Mouse (Mus musculus): ENCODE measurements around the gene Ash1l. TPM values are rescaled to one million over a fixed set of nuclear protein-coding genes. Genes with fewer than 3 reads are reported as not detected.
A peak's percentile ranks its signal among the peaks of the same experiment; 100 is the strongest.
"Not testable (repeated sequence)": the region's sequence is repeated elsewhere in the genome, so short reads cannot be mapped to it uniquely, and the experiment has no call there.

The Ash1l gene
- polyA plus RNA-seq, 1 experiment from 2014 or later = 23.6 TPM

DNA sequence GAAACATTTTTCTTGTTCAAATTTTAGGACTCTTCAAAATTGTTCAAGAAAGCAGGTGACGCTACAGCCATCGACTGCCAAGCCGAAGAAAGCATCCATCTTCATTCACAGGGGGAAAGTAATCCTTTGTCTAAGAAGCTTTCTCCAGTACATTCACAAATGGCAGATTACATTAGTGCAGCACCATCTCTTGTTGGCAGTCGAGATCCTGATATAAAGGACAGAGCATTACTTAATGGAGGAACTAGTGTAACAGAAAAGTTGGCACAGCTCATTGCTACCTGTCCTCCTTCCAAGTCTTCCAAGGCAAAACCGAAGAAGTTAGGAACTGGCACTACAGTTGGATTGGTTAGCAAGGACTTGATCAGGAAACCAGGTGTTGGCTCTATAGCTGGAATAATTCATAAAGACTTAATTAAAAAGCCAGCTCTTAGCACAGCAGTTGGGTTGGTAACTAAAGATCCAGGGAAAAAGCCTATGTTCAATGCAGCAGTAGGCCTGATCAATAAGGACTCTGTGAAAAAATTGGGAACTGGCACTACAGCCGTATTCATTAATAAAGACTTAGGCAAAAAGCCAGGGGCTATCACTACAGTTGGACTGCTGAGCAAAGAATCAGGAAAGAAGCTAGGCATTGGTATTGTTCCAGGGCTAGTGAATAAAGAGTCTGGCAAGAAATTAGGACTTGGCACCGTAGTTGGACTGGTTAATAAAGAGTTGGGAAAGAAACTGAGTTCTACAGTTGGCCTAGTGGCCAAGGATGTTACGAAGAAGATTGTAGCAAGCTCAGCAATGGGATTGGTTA is 31.0 kb downstream of the Ash1l start:
- Histone ChIP-seq H3K27me3 (no peaks in the 10 kb centered on the region), H3K4me2 (no peak overlapping the region), H3K9ac (no peak overlapping the region), H3K4me1 (no peaks in the 10 kb centered on the region), H3K9me3 (no peaks in the 10 kb centered on the region), H3K36me3 (replicated peaks) (peaks cover 50% of the 10 kb centered on the region), H3K4me3 (replicated peaks) (no peak overlapping the region), H3K27ac (no peak overlapping the region)
- no peak for ATAC-seq (ENCODE audit: low FRiP score)
- WGBS = 88% methylated on average over 8 of the region's 8 CpGs

- Histone ChIP-seq H3K4me3 (replicated peaks) (no peak overlapping the region), H3K36me3 (replicated peaks) (peaks cover 48% of the 10 kb centered on the region), H3K27ac (0 out of 2 replicates have a peak overlapping the region, but pooled peaks have one; percentile 9), H3K9ac (no peak overlapping the region), H3K4me2 (no peak overlapping the region), H3K27me3 (no peaks in the 10 kb centered on the region), H3K9me3 (no peaks in the 10 kb centered on the region), H3K4me1 (no peaks in the 10 kb centered on the region)
- no peak for ATAC-seq (ENCODE audit: low FRiP score)
- WGBS = 39% methylated on average over 4 of the region's 4 CpGs
These were observed 33.5 kb downstream of the Ash1l start for GRCm38 (mm10) chr3:88983921-88984381.

DNA sequence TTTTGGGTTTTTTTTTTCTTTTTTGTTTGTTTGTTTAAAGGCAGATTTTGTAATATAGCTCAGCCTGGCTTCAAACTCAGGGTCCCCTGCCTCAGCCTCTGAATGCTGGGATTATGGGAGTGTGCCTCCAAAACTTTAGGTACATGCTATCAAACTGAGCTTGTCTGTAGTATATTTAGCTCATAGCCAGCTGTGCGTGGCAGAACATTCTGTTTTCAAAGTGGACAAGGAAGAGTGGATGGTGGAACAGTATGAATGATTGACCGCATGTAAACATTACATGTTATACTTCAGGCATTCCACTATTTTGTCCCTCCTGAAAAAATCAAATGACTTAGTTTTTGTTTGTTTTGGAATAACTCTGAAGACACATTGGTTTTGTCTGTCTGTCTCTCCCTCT is 42.4 kb downstream of the Ash1l start:
- ATAC-seq (ENCODE audit: low FRiP score) = no peak
- 98% methylated on average over 2 of the region's 2 CpGs for WGBS
- H3K27ac ChIP-seq = no peak overlapping the region

GRCm38 (mm10) chr3:89001536-89001935 is 51.1 kb downstream of the Ash1l start:
- 95% methylated on average over 7 of the region's 7 CpGs for WGBS

More for the DNA sequence above, 42.4 kb downstream of the Ash1l start:
- no peak overlapping the region for H3K4me2 ChIP-seq
- no peaks in the 10 kb centered on the region for H3K27me3 ChIP-seq
- H3K4me3 ChIP-seq (replicated peaks) = no peak overlapping the region
- no peaks in the 10 kb centered on the region for H3K4me1 ChIP-seq
- peaks cover 12% of the 10 kb centered on the region for H3K36me3 ChIP-seq (replicated peaks)
- no peak overlapping the region for H3K9ac ChIP-seq
- no peaks in the 10 kb centered on the region for H3K9me3 ChIP-seq

GRCm38 (mm10) chr3:89030896-89031295 is 80.5 kb downstream of the Ash1l start:
- H3K27me3 ChIP-seq; H3K4me2 ChIP-seq; H3K4me3 ChIP-seq (replicated peaks); H3K9ac ChIP-seq; ATAC-seq (ENCODE audit: low FRiP score); H3K4me1 ChIP-seq; H3K27ac ChIP-seq; H3K9me3 ChIP-seq: not testable (repeated sequence)
- 90% methylated on average over 5 of the region's 5 CpGs for WGBS
- H3K36me3 ChIP-seq (replicated peaks) = peaks cover 78% of the 10 kb centered on the region

More at GRCm38 (mm10) chr3:89001536-89001935, 51.1 kb downstream of the Ash1l start:
- no peak overlapping the region for H3K9ac ChIP-seq
- H3K4me3 ChIP-seq (replicated peaks) = no peak overlapping the region
- no peak for ATAC-seq (ENCODE audit: low FRiP score)
- no peak overlapping the region for H3K27ac ChIP-seq
- H3K27me3 ChIP-seq = no peaks in the 10 kb centered on the region
- H3K4me1 ChIP-seq = no peaks in the 10 kb centered on the region
- peaks cover 39% of the 10 kb centered on the region for H3K36me3 ChIP-seq (replicated peaks)
- no peak overlapping the region for H3K4me2 ChIP-seq
- H3K9me3 ChIP-seq = no peaks in the 10 kb centered on the region

DNA sequence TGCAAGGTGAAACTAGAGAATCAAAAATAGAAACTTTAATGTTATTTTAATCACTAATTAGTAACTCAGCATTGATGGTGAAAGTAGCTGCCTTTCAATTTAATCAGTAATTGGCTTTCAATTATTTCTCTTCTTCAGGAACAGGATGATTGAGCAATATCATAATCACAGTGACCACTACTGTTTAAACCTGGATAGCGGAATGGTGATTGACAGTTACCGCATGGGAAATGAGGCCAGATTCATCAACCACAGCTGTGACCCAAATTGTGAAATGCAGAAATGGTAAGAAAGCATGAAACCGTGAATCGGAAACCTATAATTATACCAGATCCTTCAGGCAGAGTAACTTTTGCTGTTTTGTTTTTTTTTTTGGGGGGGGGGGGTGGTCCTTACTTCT is 92.9 kb downstream of the Ash1l start:
- Histone ChIP-seq H3K9me3 (no peaks in the 10 kb centered on the region), H3K36me3 (replicated peaks) (peaks cover 66% of the 10 kb centered on the region), H3K27ac (no peak overlapping the region), H3K9ac (no peak overlapping the region), H3K4me3 (replicated peaks) (no peak overlapping the region), H3K4me1 (no peaks in the 10 kb centered on the region), H3K4me2 (no peak overlapping the region), H3K27me3 (no peaks in the 10 kb centered on the region)
- WGBS = 87% methylated on average over 4 of the region's 4 CpGs
- no peak for ATAC-seq (ENCODE audit: low FRiP score)

GRCm38 (mm10) chr3:89058361-89058760 is 107.9 kb downstream of the Ash1l start:
- no peak for ATAC-seq (ENCODE audit: low FRiP score)

DNA sequence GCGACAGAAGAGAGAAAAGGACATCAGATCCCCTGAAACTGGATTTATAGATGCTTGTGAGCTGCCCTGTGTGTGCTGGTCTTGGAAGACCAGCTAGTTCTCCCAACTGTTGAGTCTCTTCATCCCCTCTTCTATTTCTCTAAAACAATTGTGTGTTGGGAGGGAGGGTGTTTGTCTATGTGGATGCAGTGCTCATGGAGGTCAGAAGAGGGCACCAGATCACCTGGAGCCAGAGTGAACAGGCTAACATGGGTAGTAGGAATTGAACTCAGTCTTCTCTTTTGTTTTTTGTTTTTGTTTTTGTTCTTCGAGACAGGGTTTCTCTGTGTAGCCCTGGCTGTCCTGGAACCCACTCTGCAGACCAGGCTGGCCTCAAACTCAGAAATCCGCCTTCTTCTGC is 108.4 kb downstream of the Ash1l start:
- H3K27ac ChIP-seq = no peak overlapping the region
- H3K9me3 ChIP-seq = no peaks in the 10 kb centered on the region
- no peak for ATAC-seq (ENCODE audit: low FRiP score)
- H3K4me3 ChIP-seq (replicated peaks) = no peak overlapping the region
- no peaks in the 10 kb centered on the region for H3K27me3 ChIP-seq
- peaks cover 80% of the 10 kb centered on the region for H3K36me3 ChIP-seq (replicated peaks)
- 78% methylated on average over 3 of the region's 3 CpGs for WGBS
- H3K4me2 ChIP-seq = no peak overlapping the region
- H3K9ac ChIP-seq = no peak overlapping the region
- H3K4me1 ChIP-seq = no peaks in the 10 kb centered on the region

More at GRCm38 (mm10) chr3:89058361-89058760, 107.9 kb downstream of the Ash1l start:
- H3K9ac ChIP-seq = no peak overlapping the region
- H3K4me1 ChIP-seq = no peaks in the 10 kb centered on the region
- H3K4me2 ChIP-seq = no peak overlapping the region
- no peak overlapping the region for H3K4me3 ChIP-seq (replicated peaks)
- H3K27ac ChIP-seq = no peak overlapping the region
- H3K36me3 ChIP-seq (replicated peaks) = peaks cover 79% of the 10 kb centered on the region
- H3K9me3 ChIP-seq = no peaks in the 10 kb centered on the region
- WGBS = 95% methylated on average over 9 of the region's 9 CpGs
- H3K27me3 ChIP-seq = no peaks in the 10 kb centered on the region

DNA sequence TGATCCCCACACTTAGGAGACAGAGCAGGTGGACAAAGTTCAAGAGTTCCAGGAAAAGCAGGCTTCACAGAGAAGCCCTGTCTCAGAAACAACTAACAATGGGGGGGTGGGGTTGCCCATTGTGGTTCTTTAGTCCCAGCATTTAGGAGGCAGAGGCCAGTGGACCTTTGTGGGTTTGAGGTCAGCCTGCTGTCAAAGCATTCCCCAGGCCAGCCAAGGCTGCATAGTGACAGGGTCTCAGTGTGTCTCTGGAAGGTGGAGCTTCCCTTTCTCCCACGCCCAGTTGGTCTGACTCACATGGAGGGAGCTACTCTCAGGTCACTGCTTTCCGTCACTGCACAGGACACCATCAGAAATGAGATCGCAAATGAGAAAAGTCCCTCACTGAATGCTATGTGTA is 111.3 kb downstream of the Ash1l start:
- 59% methylated on average over 3 of the region's 3 CpGs for WGBS
- peaks cover 83% of the 10 kb centered on the region for H3K36me3 ChIP-seq (replicated peaks)

DNA sequence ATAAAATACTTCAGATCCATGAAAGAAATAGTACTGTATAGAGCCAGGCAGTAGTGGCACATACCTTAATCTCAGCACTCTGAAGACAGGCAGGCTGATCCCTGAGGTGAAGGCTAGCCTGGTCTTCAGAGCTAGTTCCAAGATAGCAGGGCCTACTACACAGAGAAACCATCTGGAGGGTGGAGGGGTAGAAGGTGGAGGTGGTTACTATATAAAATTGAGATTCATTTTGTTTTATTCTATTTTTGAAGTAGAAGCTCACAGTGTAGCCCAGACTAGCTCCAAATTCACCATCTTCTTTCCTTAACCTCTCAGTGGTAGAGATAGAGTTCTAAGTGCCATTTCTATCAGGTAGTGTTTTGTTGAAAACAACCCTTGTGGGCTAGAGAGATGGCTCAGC is 116.8 kb downstream of the Ash1l start:
- Histone ChIP-seq H3K4me3 (replicated peaks) (no peak overlapping the region), H3K9me3 (no peaks in the 10 kb centered on the region), H3K27me3 (no peaks in the 10 kb centered on the region), H3K4me1 (no peaks in the 10 kb centered on the region), H3K4me2 (no peak overlapping the region), H3K9ac (no peak overlapping the region), H3K27ac (no peak overlapping the region), H3K36me3 (replicated peaks) (peaks cover 93% of the 10 kb centered on the region)
- ATAC-seq (ENCODE audit: low FRiP score) = no peak

More for the DNA sequence above, 111.3 kb downstream of the Ash1l start:
- Histone ChIP-seq H3K27me3 (no peaks in the 10 kb centered on the region), H3K4me3 (replicated peaks) (no peak overlapping the region), H3K4me1 (no peaks in the 10 kb centered on the region), H3K9me3 (no peaks in the 10 kb centered on the region), H3K9ac (no peak overlapping the region), H3K4me2 (no peak overlapping the region), H3K27ac (no peak overlapping the region)
- no peak for ATAC-seq (ENCODE audit: low FRiP score)

DNA sequence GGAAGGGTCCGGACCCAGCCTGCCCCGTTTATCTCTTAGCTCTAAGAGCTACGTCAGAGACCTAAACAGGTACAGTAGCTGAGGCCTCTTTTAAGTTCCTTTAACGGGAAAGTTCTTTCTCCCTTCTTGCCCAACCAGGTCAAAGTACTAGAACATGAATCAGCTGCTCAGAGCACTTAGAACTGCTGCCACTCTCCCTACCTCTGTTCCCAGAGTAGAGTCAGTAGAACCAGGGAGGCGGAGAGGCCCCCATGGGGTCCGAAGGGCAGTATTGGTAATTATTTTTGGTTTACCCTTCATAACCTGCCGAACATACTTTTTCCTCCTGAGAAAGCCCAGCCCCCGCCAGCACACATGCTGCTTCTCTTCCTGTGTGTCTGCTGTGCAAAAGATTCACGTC is 127.0 kb downstream of the Ash1l start:
- H3K4me3 ChIP-seq (replicated peaks) = no peak overlapping the region
- H3K9me3 ChIP-seq = no peaks in the 10 kb centered on the region
- H3K4me2 ChIP-seq = no peak overlapping the region
- H3K27me3 ChIP-seq = no peaks in the 10 kb centered on the region
- no peak overlapping the region for H3K9ac ChIP-seq
- ATAC-seq (ENCODE audit: low FRiP score) = no peak
- peaks cover 68% of the 10 kb centered on the region for H3K36me3 ChIP-seq (replicated peaks)
- no peak overlapping the region for H3K27ac ChIP-seq
- no peaks in the 10 kb centered on the region for H3K4me1 ChIP-seq
- 96% methylated on average over 9 of the region's 9 CpGs for WGBS

DNA sequence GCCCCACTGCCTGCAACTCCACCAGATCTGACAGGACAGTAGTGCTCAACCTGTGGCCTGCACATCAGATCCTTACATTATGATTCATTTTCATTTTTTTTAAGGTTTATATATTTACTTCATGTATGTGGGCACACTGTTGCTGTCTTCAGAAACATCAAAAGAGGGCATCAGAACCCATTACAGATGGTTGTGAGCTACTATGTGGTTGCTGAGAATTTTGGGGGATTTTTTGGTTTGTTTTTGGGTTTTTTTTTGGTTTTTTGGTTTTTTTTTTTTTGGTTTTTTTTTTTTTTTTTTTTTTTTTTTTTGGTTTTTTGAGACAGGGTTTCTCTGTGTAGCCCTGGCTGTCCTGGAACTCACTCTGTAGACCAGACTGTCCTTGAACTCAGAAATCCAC is 131.9 kb downstream of the Ash1l start:
- not testable (repeated sequence) for H3K4me2 ChIP-seq; H3K4me3 ChIP-seq (replicated peaks); ATAC-seq (ENCODE audit: low FRiP score); H3K27ac ChIP-seq; H3K4me1 ChIP-seq; H3K9ac ChIP-seq; H3K9me3 ChIP-seq; H3K27me3 ChIP-seq
- H3K36me3 ChIP-seq (replicated peaks) = peaks cover 48% of the 10 kb centered on the region

DNA sequence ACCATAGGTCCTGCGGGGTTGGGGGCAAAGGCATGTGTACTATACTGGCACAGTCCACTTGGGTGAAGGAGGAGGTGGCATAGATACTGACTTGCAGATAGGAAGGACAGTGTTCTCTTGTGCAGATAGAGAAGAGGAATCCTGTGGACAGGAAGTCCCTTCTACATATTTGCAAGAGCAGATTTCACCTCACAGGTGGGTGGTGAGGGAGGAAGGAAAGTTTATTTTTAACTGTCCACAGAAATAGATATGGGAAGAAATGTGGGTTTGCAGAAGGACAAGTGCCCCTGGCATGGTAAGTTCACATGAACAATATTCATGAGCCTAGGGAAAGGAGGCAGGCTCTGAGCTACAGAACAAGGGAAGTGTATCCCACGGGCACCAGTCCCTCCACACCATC is 133.7 kb downstream of the Ash1l start:
- Histone ChIP-seq H3K9me3 (no peaks in the 10 kb centered on the region), H3K4me3 (replicated peaks) (no peak overlapping the region), H3K36me3 (replicated peaks) (peaks cover 54% of the 10 kb centered on the region), H3K27me3 (peaks cover 17% of the 10 kb centered on the region), H3K9ac (no peak overlapping the region), H3K4me2 (no peak overlapping the region), H3K4me1 (peaks cover 5% of the 10 kb centered on the region; the same call in 1 of the 2 replicates), H3K27ac (no peak overlapping the region)
- ATAC-seq (ENCODE audit: low FRiP score) = no peak
- WGBS = 90% methylated on average over 2 of the region's 2 CpGs
